Mouse (Mus musculus): ENCODE results near the gene Myrfl. TPM values are rescaled to one million over a fixed set of nuclear protein-coding genes. Genes with fewer than 3 reads are reported as not detected.

Gene Myrfl
- total and polyA plus RNA-seq, 2 experiments = not detected

GRCm38 (mm10) chr10:116784098-116784497, 112.6 kb downstream of the Myrfl start:
- H3K27me3 ChIP-seq (ENCODE audit: control insufficient read depth, insufficient read depth, low read length) = no peaks in the 10 kb centered on the region
- no peak for TF ChIP-seq CTCF (IDR thresholded peaks at IDR 0.05; ENCODE audit: low read depth, low read length)
- TF ChIP-seq POLR2A (IDR thresholded peaks at IDR 0.05; ENCODE audit: extremely low read depth, insufficient read depth, low read length) = no peak
- no peaks in the 10 kb centered on the region for H3K4me1 ChIP-seq (ENCODE audit: control insufficient read depth, insufficient read depth, low read length)

GRCm38 (mm10) chr10:116783020-116783419, 113.7 kb downstream of the Myrfl start:
- Histone ChIP-seq H3K9ac (ENCODE audit: low read depth, low read length) (no peak overlapping the region), H3K4me3 (ENCODE audit: insufficient read depth, low read depth, low read length) (no peak overlapping the region), H3K4me1 (ENCODE audit: control insufficient read depth, insufficient read depth, low read length) (no peaks in the 10 kb centered on the region), H3K36me3 (ENCODE audit: control insufficient read depth, insufficient read depth, low read length) (no peaks in the 10 kb centered on the region), H3K27ac (replicated peaks; ENCODE audit: insufficient read depth, low read depth, low read length) (no peak overlapping the region), H3K27me3 (ENCODE audit: control insufficient read depth, insufficient read depth, low read length) (no peaks in the 10 kb centered on the region), H3K79me2 (ENCODE audit: control insufficient read depth, insufficient read depth, low read length) (no peaks in the 10 kb centered on the region)
- TF ChIP-seq POLR2A (IDR thresholded peaks at IDR 0.05; ENCODE audit: extremely low read depth, insufficient read depth, low read length) = no peak
- no peak for TF ChIP-seq CTCF (IDR thresholded peaks at IDR 0.05; ENCODE audit: low read depth, low read length)
- WGBS = 75% methylated on average over 3 of the region's 5 CpGs
- no peak for DNase-seq (ENCODE audit: extremely low read depth, low read depth, low spot score)

More at GRCm38 (mm10) chr10:116784098-116784497, 112.6 kb downstream of the Myrfl start:
- no peak overlapping the region for H3K4me3 ChIP-seq (ENCODE audit: insufficient read depth, low read depth, low read length)
- no peak overlapping the region for H3K9ac ChIP-seq (ENCODE audit: low read depth, low read length)
- H3K36me3 ChIP-seq (ENCODE audit: control insufficient read depth, insufficient read depth, low read length) = no peaks in the 10 kb centered on the region
- no peak for DNase-seq (ENCODE audit: extremely low read depth, low read depth, low spot score)
- 51% methylated on average over 6 of the region's 6 CpGs for WGBS
- no peak overlapping the region for H3K27ac ChIP-seq (replicated peaks; ENCODE audit: insufficient read depth, low read depth, low read length)
- no peaks in the 10 kb centered on the region for H3K79me2 ChIP-seq (ENCODE audit: control insufficient read depth, insufficient read depth, low read length)

- no peak overlapping the region for H3K4me3 ChIP-seq (ENCODE audit: insufficient read depth, low read depth, low read length)
- no peaks in the 10 kb centered on the region for H3K79me2 ChIP-seq (ENCODE audit: control insufficient read depth, insufficient read depth, low read length)
- no peak for DNase-seq (ENCODE audit: extremely low read depth, low read depth, low spot score)
- no peak overlapping the region for H3K27ac ChIP-seq (replicated peaks; ENCODE audit: insufficient read depth, low read depth, low read length)
- 83% methylated on average over 8 of the region's 8 CpGs for WGBS
- H3K27me3 ChIP-seq (ENCODE audit: control insufficient read depth, insufficient read depth, low read length) = no peaks in the 10 kb centered on the region
- no peaks in the 10 kb centered on the region for H3K36me3 ChIP-seq (ENCODE audit: control insufficient read depth, insufficient read depth, low read length)
- TF ChIP-seq CTCF (IDR thresholded peaks at IDR 0.05; ENCODE audit: low read depth, low read length) (no peak), POLR2A (IDR thresholded peaks at IDR 0.05; ENCODE audit: extremely low read depth, insufficient read depth, low read length) (no peak)
- no peak overlapping the region for H3K9ac ChIP-seq (ENCODE audit: low read depth, low read length)
- no peaks in the 10 kb centered on the region for H3K4me1 ChIP-seq (ENCODE audit: control insufficient read depth, insufficient read depth, low read length)
These were observed 118.8 kb downstream of the Myrfl start for GRCm38 (mm10) chr10:116777947-116778346.

GRCm38 (mm10) chr10:116776846-116777245, 119.9 kb downstream of the Myrfl start:
- no peaks in the 10 kb centered on the region for H3K36me3 ChIP-seq (ENCODE audit: control insufficient read depth, insufficient read depth, low read length)
- no peak for DNase-seq (ENCODE audit: extremely low read depth, low read depth, low spot score)
- TF ChIP-seq POLR2A (IDR thresholded peaks at IDR 0.05; ENCODE audit: extremely low read depth, insufficient read depth, low read length) (no peak), CTCF (IDR thresholded peaks at IDR 0.05; ENCODE audit: low read depth, low read length) (no peak)
- no peak overlapping the region for H3K9ac ChIP-seq (ENCODE audit: low read depth, low read length)
- H3K27ac ChIP-seq (replicated peaks; ENCODE audit: insufficient read depth, low read depth, low read length) = no peak overlapping the region
- 92% methylated on average over 14 of the region's 14 CpGs for WGBS
- H3K4me3 ChIP-seq (ENCODE audit: insufficient read depth, low read depth, low read length) = no peak overlapping the region
- no peaks in the 10 kb centered on the region for H3K4me1 ChIP-seq (ENCODE audit: control insufficient read depth, insufficient read depth, low read length)
- H3K27me3 ChIP-seq (ENCODE audit: control insufficient read depth, insufficient read depth, low read length) = no peaks in the 10 kb centered on the region
- no peaks in the 10 kb centered on the region for H3K79me2 ChIP-seq (ENCODE audit: control insufficient read depth, insufficient read depth, low read length)

GRCm38 (mm10) chr10:116773846-116774750, 122.6 kb downstream of the Myrfl start:
- Histone ChIP-seq H3K9ac (ENCODE audit: low read depth, low read length) (no peak overlapping the region), H3K27ac (replicated peaks; ENCODE audit: insufficient read depth, low read depth, low read length) (no peak overlapping the region), H3K4me1 (ENCODE audit: control insufficient read depth, insufficient read depth, low read length) (no peaks in the 10 kb centered on the region), H3K4me3 (ENCODE audit: insufficient read depth, low read depth, low read length) (no peak overlapping the region), H3K27me3 (ENCODE audit: control insufficient read depth, insufficient read depth, low read length) (no peaks in the 10 kb centered on the region), H3K36me3 (ENCODE audit: control insufficient read depth, insufficient read depth, low read length) (no peaks in the 10 kb centered on the region), H3K79me2 (ENCODE audit: control insufficient read depth, insufficient read depth, low read length) (no peaks in the 10 kb centered on the region)
- WGBS = 74% methylated on average over 15 of the region's 15 CpGs
- DNase-seq (ENCODE audit: extremely low read depth, low read depth, low spot score) = no peak
- TF ChIP-seq POLR2A (IDR thresholded peaks at IDR 0.05; ENCODE audit: extremely low read depth, insufficient read depth, low read length) (no peak), CTCF (IDR thresholded peaks at IDR 0.05; ENCODE audit: low read depth, low read length) (no peak)

Measured in liver, adult 2 months (tissue).